Mouse (Mus musculus) brain, embryonic 14.5 days (tissue): ENCODE data around the gene Gm17304.

ENCODE experiments used
- CTCF ChIP-seq: fragments of 200-500 bp; IDR thresholded peaks from 2 replicates; pipeline ENCODE4 v1.5.1; 2012; ENCODE audit warnings: inconsistent platforms, mild to moderate bottlenecking, moderate library complexity, borderline replicate concordance; ENCODE audit not compliant: insufficient read depth, insufficient read length; ENCODE audit errors: extremely low read depth
- POLR2A ChIP-seq: fragments of 200-500 bp; IDR thresholded peaks from 2 replicates; pipeline ENCODE4 v1.6.1; 2012; ENCODE audit warnings: mild to moderate bottlenecking, inconsistent platforms, borderline replicate concordance; ENCODE audit not compliant: poor library complexity, insufficient read depth, insufficient read length, severe bottlenecking; ENCODE audit errors: extremely low read depth

DNA sequence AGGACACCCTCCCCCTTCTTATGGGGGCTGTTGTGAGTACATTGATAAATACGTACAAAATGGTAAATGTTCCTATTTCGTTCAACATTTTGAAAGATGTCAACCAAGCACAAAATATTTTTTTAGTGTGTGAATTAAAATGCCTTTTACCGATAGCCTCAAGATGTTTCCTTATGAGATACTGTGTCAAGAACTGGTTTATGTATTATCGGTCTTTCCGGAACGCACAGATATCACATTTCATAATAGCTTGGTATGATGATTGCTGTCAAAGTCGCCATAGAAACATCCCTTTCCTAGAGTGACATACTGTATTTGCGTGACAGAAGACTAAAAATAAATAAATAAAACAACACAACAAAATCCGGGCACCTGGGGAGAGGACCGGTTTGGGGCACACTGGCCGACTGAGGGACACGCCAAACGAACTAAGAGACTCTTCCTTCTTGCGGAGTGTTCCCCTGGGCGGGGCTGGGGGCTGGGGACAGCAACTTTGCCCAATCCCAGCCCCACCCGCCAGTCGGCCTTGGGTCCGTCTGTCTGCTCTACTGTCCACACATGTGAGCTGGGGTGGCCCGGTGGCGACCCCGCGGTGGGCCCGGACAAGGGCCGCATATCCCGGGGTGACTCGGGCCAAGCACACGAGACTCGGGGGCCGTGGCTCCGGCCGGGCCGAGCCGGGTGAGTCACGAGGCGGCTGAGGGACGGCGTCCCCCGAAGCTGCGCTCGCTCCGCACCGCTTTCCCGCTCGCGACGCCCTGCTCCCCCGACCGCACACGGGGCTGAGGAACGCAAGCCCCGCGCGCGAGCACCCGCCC is 34.9 kb upstream of the Gm17304 start:
- TF ChIP-seq POLR2A, result no peak
- TF ChIP-seq CTCF, result no peak
